Mouse (Mus musculus): ENCODE results near the gene Iqcj. TPM values are rescaled to one million over a fixed set of nuclear protein-coding genes. Genes with fewer than 3 reads are reported as not detected.
A peak's percentile ranks its signal among the peaks of the same experiment; 100 is the strongest.

The Iqcj gene
- polyA plus RNA-seq (2014; fragmentation: Nextera tagmentation; extraction: Ambion mirVana) = not detected in 2 replicates

GRCm38 (mm10) chr3:67892026-67892705, at the start of gene Iqcj, which contains the start of gene Iqschfp:
Gene Iqcj, plus strand, starts transcription at chr3:67892220.
Gene Iqschfp, plus strand, starts transcription at chr3:67892232.
- ATAC-seq (ENCODE audit: insufficient read depth, low FRiP score, low TSS enrichment) (peak; percentile 48; the same call in 1 of the 2 replicates), DNase-seq (ENCODE audit: low spot score) (no peak)
- Histone ChIP-seq H3K4me2 (ENCODE audit: low read depth) (no peak within 1 kb of the TSS), H3K27ac (ENCODE audit: low read depth, low read length) (no peak within 1 kb of the TSS), H3K4me1 (ENCODE audit: control insufficient read depth, insufficient read depth, low read length) (no peaks in the 10 kb centered on the region), H3K36me3 (ENCODE audit: control insufficient read depth, insufficient read depth, low read length) (no peaks in the 10 kb centered on the region), H3K9ac (ENCODE audit: low read length) (no peak within 1 kb of the TSS), H3K27me3 (ENCODE audit: control insufficient read depth, insufficient read depth, low read length) (no peaks in the 10 kb centered on the region), H3K4me3 (ENCODE audit: low read depth, low read length) (no peak within 1 kb of the TSS), H3K9me3 (ENCODE audit: control insufficient read depth, low read length) (no peaks in the 10 kb centered on the region)
- 58% methylated on average over 15 of the region's 15 CpGs for WGBS

- no peak for DNase-seq (ENCODE audit: low spot score)
- 87% methylated on average over 5 of the region's 5 CpGs for WGBS
- no peak for ATAC-seq (ENCODE audit: insufficient read depth, low FRiP score, low TSS enrichment)
- Histone ChIP-seq H3K27ac (ENCODE audit: low read depth, low read length) (no peak overlapping the region), H3K27me3 (ENCODE audit: control insufficient read depth, insufficient read depth, low read length) (no peaks in the 10 kb centered on the region), H3K4me1 (ENCODE audit: control insufficient read depth, insufficient read depth, low read length) (no peaks in the 10 kb centered on the region), H3K9me3 (ENCODE audit: control insufficient read depth, low read length) (no peaks in the 10 kb centered on the region), H3K36me3 (ENCODE audit: control insufficient read depth, insufficient read depth, low read length) (no peaks in the 10 kb centered on the region), H3K4me3 (ENCODE audit: low read depth, low read length) (no peak overlapping the region), H3K9ac (ENCODE audit: low read length) (no peak overlapping the region), H3K4me2 (ENCODE audit: low read depth) (no peak overlapping the region)
Observed at GRCm38 (mm10) chr3:67852397-67852796, 39.6 kb upstream of the Iqcj start.

DNA sequence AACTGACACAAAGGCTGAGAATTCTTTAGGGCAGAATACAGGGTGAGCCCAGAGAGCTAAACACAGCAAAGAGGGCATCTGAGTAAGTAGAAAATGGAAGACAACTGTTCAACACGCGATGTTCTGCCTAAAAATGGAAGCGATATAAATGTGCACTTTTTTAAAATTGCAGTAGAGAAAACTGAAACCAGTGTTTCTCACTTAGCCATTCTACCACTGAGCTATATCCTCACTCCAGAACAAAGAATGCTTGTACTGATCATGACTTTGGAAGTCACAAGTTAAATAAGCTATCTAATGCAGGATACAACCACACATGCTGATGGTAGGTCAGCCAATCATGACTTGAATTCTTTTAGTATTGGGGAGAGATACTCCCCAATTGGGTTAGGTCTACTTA, 30.5 kb upstream of the Iqcj start:
- ATAC-seq (ENCODE audit: insufficient read depth, low FRiP score, low TSS enrichment) = no peak
- DNase-seq (ENCODE audit: low spot score) = no peak
- no peaks in the 10 kb centered on the region for H3K27me3 ChIP-seq (ENCODE audit: control insufficient read depth, insufficient read depth, low read length)

GRCm38 (mm10) chr3:67867420-67868065, 24.5 kb upstream of the Iqcj start:
- Histone ChIP-seq H3K4me3 (ENCODE audit: low read depth, low read length) (no peak overlapping the region), H3K27me3 (ENCODE audit: control insufficient read depth, insufficient read depth, low read length) (no peaks in the 10 kb centered on the region), H3K9me3 (ENCODE audit: control insufficient read depth, low read length) (no peaks in the 10 kb centered on the region), H3K9ac (ENCODE audit: low read length) (no peak overlapping the region), H3K4me1 (ENCODE audit: control insufficient read depth, insufficient read depth, low read length) (no peaks in the 10 kb centered on the region), H3K36me3 (ENCODE audit: control insufficient read depth, insufficient read depth, low read length) (no peaks in the 10 kb centered on the region), H3K27ac (ENCODE audit: low read depth, low read length) (no peak overlapping the region), H3K4me2 (ENCODE audit: low read depth) (no peak overlapping the region)
- 58% methylated on average over 13 of the region's 13 CpGs for WGBS
- no peak for DNase-seq (ENCODE audit: low spot score)
- ATAC-seq (ENCODE audit: insufficient read depth, low FRiP score, low TSS enrichment) = no peak

More for the DNA sequence above, 30.5 kb upstream of the Iqcj start:
- Histone ChIP-seq H3K27ac (ENCODE audit: low read depth, low read length) (no peak overlapping the region), H3K4me1 (ENCODE audit: control insufficient read depth, insufficient read depth, low read length) (no peaks in the 10 kb centered on the region), H3K4me3 (ENCODE audit: low read depth, low read length) (no peak overlapping the region), H3K9ac (ENCODE audit: low read length) (no peak overlapping the region), H3K4me2 (ENCODE audit: low read depth) (no peak overlapping the region), H3K9me3 (ENCODE audit: control insufficient read depth, low read length) (no peaks in the 10 kb centered on the region), H3K36me3 (ENCODE audit: control insufficient read depth, insufficient read depth, low read length) (no peaks in the 10 kb centered on the region)
- 83% methylated on average over 3 of the region's 3 CpGs for WGBS

- Histone ChIP-seq H3K27ac (ENCODE audit: low read depth, low read length) (no peak overlapping the region), H3K27me3 (ENCODE audit: control insufficient read depth, insufficient read depth, low read length) (no peaks in the 10 kb centered on the region), H3K4me1 (ENCODE audit: control insufficient read depth, insufficient read depth, low read length) (no peaks in the 10 kb centered on the region), H3K9me3 (ENCODE audit: control insufficient read depth, low read length) (no peaks in the 10 kb centered on the region), H3K36me3 (ENCODE audit: control insufficient read depth, insufficient read depth, low read length) (no peaks in the 10 kb centered on the region), H3K4me3 (ENCODE audit: low read depth, low read length) (no peak overlapping the region), H3K4me2 (ENCODE audit: low read depth) (no peak overlapping the region), H3K9ac (ENCODE audit: low read length) (no peak overlapping the region)
- no peak for DNase-seq (ENCODE audit: low spot score)
- no peak for ATAC-seq (ENCODE audit: insufficient read depth, low FRiP score, low TSS enrichment)
- 84% methylated on average over 1 of the region's 1 CpGs for WGBS
Observed at GRCm38 (mm10) chr3:67869424-67869823, 22.6 kb upstream of the Iqcj start.

- Histone ChIP-seq H3K9me3 (ENCODE audit: control insufficient read depth, low read length) (no peaks in the 10 kb centered on the region), H3K4me2 (ENCODE audit: low read depth) (no peak overlapping the region), H3K27me3 (ENCODE audit: control insufficient read depth, insufficient read depth, low read length) (no peaks in the 10 kb centered on the region), H3K27ac (ENCODE audit: low read depth, low read length) (no peak overlapping the region), H3K36me3 (ENCODE audit: control insufficient read depth, insufficient read depth, low read length) (no peaks in the 10 kb centered on the region), H3K4me1 (ENCODE audit: control insufficient read depth, insufficient read depth, low read length) (no peaks in the 10 kb centered on the region), H3K9ac (ENCODE audit: low read length) (no peak overlapping the region), H3K4me3 (ENCODE audit: low read depth, low read length) (no peak overlapping the region)
- DNase-seq (ENCODE audit: low spot score) = no peak
- WGBS = 73% methylated on average over 4 of the region's 4 CpGs
- no peak for ATAC-seq (ENCODE audit: insufficient read depth, low FRiP score, low TSS enrichment)
Observed at GRCm38 (mm10) chr3:67877253-67877652, 14.8 kb upstream of the Iqcj start.

- no peak overlapping the region for H3K4me2 ChIP-seq (ENCODE audit: low read depth)
- no peaks in the 10 kb centered on the region for H3K4me1 ChIP-seq (ENCODE audit: control insufficient read depth, insufficient read depth, low read length)
- 67% methylated on average over 3 of the region's 3 CpGs for WGBS
- ATAC-seq (ENCODE audit: insufficient read depth, low FRiP score, low TSS enrichment) (no peak), DNase-seq (ENCODE audit: low spot score) (no peak)
- no peak overlapping the region for H3K4me3 ChIP-seq (ENCODE audit: low read depth, low read length)
- no peak overlapping the region for H3K9ac ChIP-seq (ENCODE audit: low read length)
- H3K27ac ChIP-seq (ENCODE audit: low read depth, low read length) = no peak overlapping the region
- H3K9me3 ChIP-seq (ENCODE audit: control insufficient read depth, low read length) = no peaks in the 10 kb centered on the region
- no peaks in the 10 kb centered on the region for H3K27me3 ChIP-seq (ENCODE audit: control insufficient read depth, insufficient read depth, low read length)
- H3K36me3 ChIP-seq (ENCODE audit: control insufficient read depth, insufficient read depth, low read length) = no peaks in the 10 kb centered on the region
Observed at GRCm38 (mm10) chr3:67884335-67884734, 7.7 kb upstream of the Iqcj start.

DNA sequence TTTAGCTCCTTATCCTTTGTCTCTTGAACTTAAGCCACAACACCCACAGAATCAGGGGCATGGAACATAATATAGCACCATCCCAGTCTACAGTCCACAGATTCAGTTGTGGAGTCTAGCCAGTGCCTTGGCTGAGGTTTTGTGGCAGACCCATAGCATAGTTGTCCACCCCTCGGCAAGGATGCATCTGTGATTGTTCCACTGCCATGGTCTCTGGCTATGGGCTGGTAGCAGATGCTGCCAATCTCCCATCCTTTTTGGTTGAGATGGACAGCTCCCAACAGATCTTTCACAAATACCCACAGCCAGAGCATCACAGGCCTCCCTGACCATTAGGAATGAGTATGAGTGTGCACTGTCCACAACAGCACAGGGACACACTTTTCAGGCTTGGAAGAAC, 5.8 kb upstream of the Iqcj start:
- Histone ChIP-seq H3K9ac (ENCODE audit: low read length) (no peak overlapping the region), H3K4me2 (ENCODE audit: low read depth) (no peak overlapping the region), H3K36me3 (ENCODE audit: control insufficient read depth, insufficient read depth, low read length) (no peaks in the 10 kb centered on the region), H3K9me3 (ENCODE audit: control insufficient read depth, low read length) (no peaks in the 10 kb centered on the region), H3K4me1 (ENCODE audit: control insufficient read depth, insufficient read depth, low read length) (no peaks in the 10 kb centered on the region), H3K27me3 (ENCODE audit: control insufficient read depth, insufficient read depth, low read length) (no peaks in the 10 kb centered on the region), H3K27ac (ENCODE audit: low read depth, low read length) (no peak overlapping the region), H3K4me3 (ENCODE audit: low read depth, low read length) (no peak overlapping the region)
- DNase-seq (ENCODE audit: low spot score) (no peak), ATAC-seq (ENCODE audit: insufficient read depth, low FRiP score, low TSS enrichment) (no peak)
- 79% methylated on average over 1 of the region's 1 CpGs for WGBS

DNA sequence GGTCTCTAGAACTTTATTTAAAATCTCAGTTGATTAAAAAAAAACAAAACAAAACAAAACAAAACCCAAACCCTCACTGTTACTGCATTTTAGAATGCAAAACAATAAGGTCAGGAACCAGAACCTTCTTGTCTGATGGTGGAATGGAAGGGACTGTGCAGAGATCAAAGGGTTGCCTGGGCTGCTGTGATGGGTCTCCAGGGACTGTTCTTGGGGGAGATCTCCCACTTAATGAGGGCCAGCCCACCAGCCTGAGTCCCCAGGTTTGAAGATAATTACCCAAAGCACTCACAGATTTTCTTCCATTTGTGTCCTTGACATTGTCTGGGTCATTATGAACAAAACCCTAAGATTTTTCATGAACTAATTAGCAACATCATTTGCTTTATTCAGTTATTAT, 4.8 kb upstream of the Iqcj start:
- Histone ChIP-seq H3K4me2 (ENCODE audit: low read depth) (no peak overlapping the region), H3K27ac (ENCODE audit: low read depth, low read length) (no peak overlapping the region), H3K4me3 (ENCODE audit: low read depth, low read length) (no peak overlapping the region), H3K9ac (ENCODE audit: low read length) (no peak overlapping the region), H3K27me3 (ENCODE audit: control insufficient read depth, insufficient read depth, low read length) (no peaks in the 10 kb centered on the region), H3K36me3 (ENCODE audit: control insufficient read depth, insufficient read depth, low read length) (no peaks in the 10 kb centered on the region), H3K9me3 (ENCODE audit: control insufficient read depth, low read length) (no peaks in the 10 kb centered on the region), H3K4me1 (ENCODE audit: control insufficient read depth, insufficient read depth, low read length) (no peaks in the 10 kb centered on the region)
- ATAC-seq (ENCODE audit: insufficient read depth, low FRiP score, low TSS enrichment) = no peak
- no peak for DNase-seq (ENCODE audit: low spot score)
